Mouse (Mus musculus) brain, embryonic 14.5 days (tissue): Measurements from ENCODE around the gene Tfpi2.

Experiments used
- CTCF ChIP-seq: fragments of 200-500 bp; IDR thresholded peaks from 2 replicates; pipeline ENCODE4 v1.5.1; 2012; ENCODE audit warnings: inconsistent platforms, mild to moderate bottlenecking, moderate library complexity, borderline replicate concordance; ENCODE audit not compliant: insufficient read depth, insufficient read length; ENCODE audit errors: extremely low read depth
- POLR2A ChIP-seq: fragments of 200-500 bp; IDR thresholded peaks from 2 replicates; pipeline ENCODE4 v1.6.1; 2012; ENCODE audit warnings: mild to moderate bottlenecking, inconsistent platforms, borderline replicate concordance; ENCODE audit not compliant: poor library complexity, insufficient read depth, insufficient read length, severe bottlenecking; ENCODE audit errors: extremely low read depth

- TF ChIP-seq POLR2A (no peak), CTCF (no peak)
Observed at GRCm38 (mm10) chr6:3967676-3968626, 20.8 kb downstream of the Tfpi2 start.
